Mouse (Mus musculus): ENCODE data around the gene Hmgcs2. TPM values are rescaled to one million over a fixed set of nuclear protein-coding genes. Genes with fewer than 3 reads are reported as not detected.

Gene Hmgcs2
- polyA plus RNA-seq (2012; rRNA removed) (0.82 and 0.91 TPM in 2 replicates), polyA plus RNA-seq (2014; fragmentation: Nextera tagmentation; extraction: Ambion mirVana) (1.4 and 2.5 TPM in 2 replicates)

DNA sequence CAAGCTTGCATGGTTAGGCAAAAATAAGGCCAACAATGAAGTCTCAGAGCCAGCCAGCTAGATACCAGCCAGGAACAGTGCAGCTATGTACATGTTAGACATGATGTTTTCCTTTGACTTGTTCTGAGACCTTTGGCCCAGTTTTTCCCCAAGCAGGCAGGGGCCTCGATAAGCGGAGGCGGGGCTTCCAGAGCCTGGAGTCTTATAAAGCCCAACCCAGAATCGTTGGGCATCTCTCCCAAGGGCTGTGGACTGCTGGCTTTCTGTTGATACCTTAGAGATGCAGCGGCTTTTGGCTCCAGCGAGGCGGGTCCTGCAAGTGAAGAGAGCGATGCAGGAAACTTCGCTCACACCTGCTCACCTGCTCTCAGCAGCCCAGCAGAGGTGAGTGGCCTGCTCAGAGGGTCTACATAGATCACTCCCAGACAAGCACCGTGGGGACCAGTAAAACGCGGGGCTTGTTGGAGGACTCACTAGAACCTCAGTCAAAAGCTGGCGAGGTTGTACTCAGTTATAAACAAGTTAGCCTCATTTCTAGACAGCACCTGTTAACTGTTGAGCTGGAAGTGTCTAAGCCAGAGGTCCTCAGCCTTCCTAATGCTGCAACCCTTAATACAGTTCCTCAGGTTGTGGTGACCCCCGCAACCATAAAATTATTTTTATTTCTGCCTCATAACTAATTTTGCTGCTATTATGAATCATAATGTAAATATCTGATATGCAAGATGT lies at the start of gene Hmgcs2:
Gene Hmgcs2, plus strand, starts transcription at position 232 of the 729 bp plus-strand sequence.
- no peak for TF ChIP-seq POLR2A (IDR thresholded peaks at IDR 0.05; ENCODE audit: borderline replicate concordance, extremely low read depth, insufficient read depth, insufficient read length)
- peaks cover 5% of the 10 kb centered on the region for H3K4me1 ChIP-seq (ENCODE audit: control insufficient read depth, insufficient read depth, low read length)
- 53% methylated on average over 14 of the region's 14 CpGs for WGBS
- no peak within 1 kb of the TSS for H3K4me3 ChIP-seq (replicated peaks; ENCODE audit: low read length)
- H3K9me3 ChIP-seq (ENCODE audit: control insufficient read depth, low read length): no peaks in the 10 kb centered on the region
- H3K4me2 ChIP-seq (replicated peaks; ENCODE audit: low read depth, low read length, severe bottlenecking): peak within 1 kb of the TSS; percentile 6; the same call in 1 of the 2 replicates
- H3K27me3 ChIP-seq (ENCODE audit: control insufficient read depth, insufficient read depth, low read length): no peaks in the 10 kb centered on the region
- ATAC-seq (ENCODE audit: low FRiP score, low read depth) (0 out of 2 replicates have a peak, but pooled peaks have one; percentile 12), DNase-seq (ENCODE audit: low spot score) (peak; percentile 18)
- no peaks in the 10 kb centered on the region for H3K36me3 ChIP-seq (ENCODE audit: control insufficient read depth, insufficient read depth, low read length)
- H3K9ac ChIP-seq (ENCODE audit: low read depth, low read length, severe bottlenecking): no peak within 1 kb of the TSS
- no peak within 1 kb of the TSS for H3K27ac ChIP-seq (replicated peaks; ENCODE audit: low read depth, low read length)

DNA sequence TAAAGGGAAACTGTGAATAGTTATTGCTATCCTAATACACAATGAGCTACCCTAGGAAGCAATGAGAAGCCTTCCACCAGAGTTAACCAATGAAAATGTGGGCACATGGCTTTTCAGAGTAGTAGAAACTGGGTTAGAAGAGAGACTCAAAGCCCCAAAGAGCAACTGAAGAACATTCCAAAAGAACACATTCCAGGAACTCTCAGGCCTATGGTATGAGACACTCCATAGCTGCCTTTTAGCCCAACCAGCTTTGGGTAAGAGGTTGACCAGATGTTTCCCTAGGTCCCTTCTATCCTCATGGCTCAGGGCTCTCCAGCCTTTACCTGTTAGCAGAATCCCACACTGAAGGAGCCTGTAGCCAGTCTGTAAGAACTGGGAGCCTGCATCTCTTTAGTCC lies 46.7 kb upstream of the Hmgcs2 start:
- H3K9me3 ChIP-seq (ENCODE audit: control insufficient read depth, low read length): no peaks in the 10 kb centered on the region
- no peak overlapping the region for H3K27ac ChIP-seq (replicated peaks; ENCODE audit: low read depth, low read length)
- no peak overlapping the region for H3K4me2 ChIP-seq (replicated peaks; ENCODE audit: low read depth, low read length, severe bottlenecking)
- H3K4me1 ChIP-seq (ENCODE audit: control insufficient read depth, insufficient read depth, low read length): no peaks in the 10 kb centered on the region
- H3K4me3 ChIP-seq (replicated peaks; ENCODE audit: low read length): no peak overlapping the region
- H3K36me3 ChIP-seq (ENCODE audit: control insufficient read depth, insufficient read depth, low read length): no peaks in the 10 kb centered on the region
- H3K9ac ChIP-seq (ENCODE audit: low read depth, low read length, severe bottlenecking): no peak overlapping the region
- ATAC-seq (ENCODE audit: low FRiP score, low read depth) (no peak), DNase-seq (ENCODE audit: low spot score) (no peak)
- no peaks in the 10 kb centered on the region for H3K27me3 ChIP-seq (ENCODE audit: control insufficient read depth, insufficient read depth, low read length)
- no peak for TF ChIP-seq POLR2A (IDR thresholded peaks at IDR 0.05; ENCODE audit: borderline replicate concordance, extremely low read depth, insufficient read depth, insufficient read length)

DNA sequence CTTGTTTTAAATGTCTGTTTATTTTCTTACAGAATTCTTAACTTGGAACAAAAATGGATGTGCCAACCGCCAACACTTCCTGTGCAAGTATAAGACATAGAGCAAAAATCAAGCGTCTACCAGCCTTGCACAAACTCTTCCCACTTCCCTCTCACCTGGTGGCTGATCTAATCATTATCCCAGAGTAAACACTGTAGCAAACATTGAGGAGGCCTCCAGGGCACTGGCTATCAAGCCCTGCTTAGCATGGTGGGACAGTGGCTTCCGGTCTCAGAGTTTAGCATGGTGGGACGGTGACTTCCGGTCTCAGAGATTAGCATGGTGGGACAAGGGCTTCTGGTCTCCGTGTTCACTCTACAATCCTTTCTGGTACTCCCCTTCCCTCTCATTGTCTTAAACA lies 44.0 kb upstream of the Hmgcs2 start:
- no peak overlapping the region for H3K4me3 ChIP-seq (replicated peaks; ENCODE audit: low read length)
- no peaks in the 10 kb centered on the region for H3K9me3 ChIP-seq (ENCODE audit: control insufficient read depth, low read length)
- ATAC-seq (ENCODE audit: low FRiP score, low read depth): no peak
- WGBS: 91% methylated on average over 6 of the region's 6 CpGs
- no peaks in the 10 kb centered on the region for H3K27me3 ChIP-seq (ENCODE audit: control insufficient read depth, insufficient read depth, low read length)
- TF ChIP-seq POLR2A (IDR thresholded peaks at IDR 0.05; ENCODE audit: borderline replicate concordance, extremely low read depth, insufficient read depth, insufficient read length): no peak
- no peak overlapping the region for H3K27ac ChIP-seq (replicated peaks; ENCODE audit: low read depth, low read length)
- no peaks in the 10 kb centered on the region for H3K4me1 ChIP-seq (ENCODE audit: control insufficient read depth, insufficient read depth, low read length)
- H3K4me2 ChIP-seq (replicated peaks; ENCODE audit: low read depth, low read length, severe bottlenecking): no peak overlapping the region
- H3K9ac ChIP-seq (ENCODE audit: low read depth, low read length, severe bottlenecking): no peak overlapping the region
- DNase-seq (ENCODE audit: low spot score): no peak
- no peaks in the 10 kb centered on the region for H3K36me3 ChIP-seq (ENCODE audit: control insufficient read depth, insufficient read depth, low read length)

DNA sequence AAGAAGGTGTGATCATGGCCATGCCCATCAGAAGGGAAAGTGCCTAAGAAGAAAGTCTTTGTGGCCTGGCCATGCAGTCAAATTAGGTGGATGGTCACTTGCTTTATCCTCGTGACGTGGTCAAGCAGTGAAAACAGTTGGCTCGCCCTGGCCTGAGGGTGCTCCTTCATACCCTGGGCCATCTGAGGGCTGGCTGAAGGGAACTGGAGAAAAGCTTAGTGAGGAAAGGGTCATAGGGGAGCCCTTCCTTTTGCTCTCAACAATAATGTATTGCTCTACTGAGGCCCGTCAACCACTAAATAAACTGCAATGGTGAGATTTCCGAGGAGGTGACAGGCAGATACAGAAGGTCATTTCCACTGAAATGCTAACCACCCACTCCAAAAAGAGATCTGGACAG lies 43.0 kb upstream of the Hmgcs2 start:
- H3K4me1 ChIP-seq (ENCODE audit: control insufficient read depth, insufficient read depth, low read length): no peaks in the 10 kb centered on the region
- ATAC-seq (ENCODE audit: low FRiP score, low read depth): no peak
- no peaks in the 10 kb centered on the region for H3K9me3 ChIP-seq (ENCODE audit: control insufficient read depth, low read length)
- H3K4me2 ChIP-seq (replicated peaks; ENCODE audit: low read depth, low read length, severe bottlenecking): no peak overlapping the region
- H3K27ac ChIP-seq (replicated peaks; ENCODE audit: low read depth, low read length): no peak overlapping the region
- H3K27me3 ChIP-seq (ENCODE audit: control insufficient read depth, insufficient read depth, low read length): no peaks in the 10 kb centered on the region
- 72% methylated on average over 5 of the region's 5 CpGs for WGBS
- no peak overlapping the region for H3K4me3 ChIP-seq (replicated peaks; ENCODE audit: low read length)
- DNase-seq (ENCODE audit: low spot score): no peak
- no peak overlapping the region for H3K9ac ChIP-seq (ENCODE audit: low read depth, low read length, severe bottlenecking)
- TF ChIP-seq POLR2A (IDR thresholded peaks at IDR 0.05; ENCODE audit: borderline replicate concordance, extremely low read depth, insufficient read depth, insufficient read length): no peak
- H3K36me3 ChIP-seq (ENCODE audit: control insufficient read depth, insufficient read depth, low read length): no peaks in the 10 kb centered on the region

DNA sequence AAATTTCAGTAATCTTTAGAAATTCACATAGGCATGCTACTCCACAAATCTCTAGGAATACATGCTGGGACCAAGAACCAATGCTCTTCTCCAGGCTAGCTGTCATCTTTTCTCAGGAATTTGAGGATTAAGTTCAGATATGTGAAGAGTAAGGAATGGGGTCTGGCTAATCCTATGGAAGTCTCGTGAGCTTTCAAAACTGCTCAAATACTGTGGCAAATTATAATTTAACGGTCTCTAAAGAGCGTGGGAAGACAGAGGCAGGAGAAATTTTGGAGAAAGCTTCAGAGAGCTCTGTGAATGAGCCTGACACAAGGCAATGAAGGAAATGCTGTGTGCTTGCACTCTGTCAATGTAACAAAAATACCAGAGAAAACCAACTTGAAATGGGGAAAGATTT lies 42.1 kb upstream of the Hmgcs2 start:
- Histone ChIP-seq H3K4me2 (replicated peaks; ENCODE audit: low read depth, low read length, severe bottlenecking) (no peak overlapping the region), H3K4me3 (replicated peaks; ENCODE audit: low read length) (no peak overlapping the region), H3K4me1 (ENCODE audit: control insufficient read depth, insufficient read depth, low read length) (no peaks in the 10 kb centered on the region), H3K27me3 (ENCODE audit: control insufficient read depth, insufficient read depth, low read length) (no peaks in the 10 kb centered on the region), H3K9me3 (ENCODE audit: control insufficient read depth, low read length) (no peaks in the 10 kb centered on the region), H3K9ac (ENCODE audit: low read depth, low read length, severe bottlenecking) (no peak overlapping the region), H3K27ac (replicated peaks; ENCODE audit: low read depth, low read length) (no peak overlapping the region), H3K36me3 (ENCODE audit: control insufficient read depth, insufficient read depth, low read length) (no peaks in the 10 kb centered on the region)
- WGBS: 76% methylated on average over 3 of the region's 3 CpGs
- DNase-seq (ENCODE audit: low spot score): no peak
- no peak for TF ChIP-seq POLR2A (IDR thresholded peaks at IDR 0.05; ENCODE audit: borderline replicate concordance, extremely low read depth, insufficient read depth, insufficient read length)
- ATAC-seq (ENCODE audit: low FRiP score, low read depth): peak; percentile 67; the same call in 1 of the 2 replicates
